Mouse (Mus musculus): ENCODE data around the gene St5.

DNA sequence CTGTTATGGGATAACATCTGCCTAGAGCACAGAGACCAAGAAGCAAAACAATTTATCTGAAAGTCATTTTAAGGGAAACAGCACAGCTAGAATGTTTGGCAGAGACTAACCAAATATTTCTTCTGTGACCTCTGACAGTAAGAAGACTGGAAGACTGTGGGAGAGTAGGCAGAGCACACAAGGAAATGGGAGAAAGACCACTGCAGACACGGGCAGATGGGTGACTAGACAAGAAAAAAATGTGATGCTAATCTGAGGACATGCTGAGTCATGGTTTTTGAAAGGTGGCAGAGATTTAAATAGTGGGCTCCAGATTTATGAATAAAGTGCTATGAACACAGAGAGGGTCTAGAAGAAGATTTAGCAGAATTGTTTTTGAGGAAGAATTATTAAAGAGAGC is 61.4 kb downstream of the St5 start:
- TF ChIP-seq POLR2A (IDR thresholded peaks at IDR 0.05; ENCODE audit: low read depth, low read length) (no peak), CTCF (conservative IDR thresholded peaks at IDR 0.05; ENCODE audit: insufficient read depth, insufficient read length, low read depth, low read length) (no peak)

Data from kidney, adult 2 months (tissue).